Mouse (Mus musculus): ENCODE results near the gene Map4k3. TPM values are rescaled to one million over a fixed set of nuclear protein-coding genes. Genes with fewer than 3 reads are reported as not detected.
"Not testable (repeated sequence)": the region's sequence is repeated elsewhere in the genome, so short reads cannot be mapped to it uniquely, and the experiment has no call there.

The Map4k3 gene
- polyA plus RNA-seq (2016; fragmentation: Nextera tagmentation; extraction: Ambion mirVana): 34.7 and 37.0 TPM in 2 replicates

- H3K4me3 ChIP-seq: peak within 1 kb of the TSS; percentile 97
- peak within 1 kb of the TSS; percentile 71 for H3K4me2 ChIP-seq (replicated peaks)
- H3K9ac ChIP-seq: peak within 1 kb of the TSS; percentile 95
- H3K9me3 ChIP-seq: no peaks in the 10 kb centered on the region
- H3K27ac ChIP-seq: peak within 1 kb of the TSS; percentile 97
- H3K27me3 ChIP-seq: no peaks in the 10 kb centered on the region
- no peaks in the 10 kb centered on the region for H3K36me3 ChIP-seq
- peak; percentile 91 for ATAC-seq (ENCODE audit: insufficient number of reproducible peaks, insufficient read depth, low FRiP score, low TSS enrichment)
- peaks cover 21% of the 10 kb centered on the region for H3K4me1 ChIP-seq
- under 1% methylated on average over 57 of the region's 64 CpGs for WGBS
Observed at GRCm38 (mm10) chr17:80728062-80728858, at the start of gene Map4k3. Map4k3 (minus strand) TSS chr17:80728485.

- Histone ChIP-seq H3K4me3 (no peak overlapping the region), H3K27ac (no peak overlapping the region), H3K4me1 (no peaks in the 10 kb centered on the region; the same call in 1 of the 2 replicates), H3K36me3 (no peaks in the 10 kb centered on the region), H3K9me3 (0 out of 2 replicates have a peak, but pooled peaks cover 6% of the 10 kb centered on the region), H3K9ac (no peak overlapping the region), H3K27me3 (no peaks in the 10 kb centered on the region), H3K4me2 (replicated peaks) (no peak overlapping the region)
- ATAC-seq (ENCODE audit: insufficient number of reproducible peaks, insufficient read depth, low FRiP score, low TSS enrichment): no peak
- WGBS: 79% methylated on average over 1 of the region's 1 CpGs
Observed at GRCm38 (mm10) chr17:80777581-80777980, 49.3 kb upstream of the Map4k3 start.

GRCm38 (mm10) chr17:80775178-80775788 is 47.0 kb upstream of the Map4k3 start:
- 83% methylated on average over 8 of the region's 8 CpGs for WGBS
- Histone ChIP-seq H3K4me3 (no peak overlapping the region), H3K27ac (no peak overlapping the region), H3K36me3 (no peaks in the 10 kb centered on the region), H3K9ac (no peak overlapping the region), H3K9me3 (0 out of 2 replicates have a peak, but pooled peaks cover 6% of the 10 kb centered on the region), H3K4me1 (no peaks in the 10 kb centered on the region; the same call in 1 of the 2 replicates), H3K4me2 (replicated peaks) (no peak overlapping the region), H3K27me3 (no peaks in the 10 kb centered on the region)
- ATAC-seq (ENCODE audit: insufficient number of reproducible peaks, insufficient read depth, low FRiP score, low TSS enrichment): no peak

DNA sequence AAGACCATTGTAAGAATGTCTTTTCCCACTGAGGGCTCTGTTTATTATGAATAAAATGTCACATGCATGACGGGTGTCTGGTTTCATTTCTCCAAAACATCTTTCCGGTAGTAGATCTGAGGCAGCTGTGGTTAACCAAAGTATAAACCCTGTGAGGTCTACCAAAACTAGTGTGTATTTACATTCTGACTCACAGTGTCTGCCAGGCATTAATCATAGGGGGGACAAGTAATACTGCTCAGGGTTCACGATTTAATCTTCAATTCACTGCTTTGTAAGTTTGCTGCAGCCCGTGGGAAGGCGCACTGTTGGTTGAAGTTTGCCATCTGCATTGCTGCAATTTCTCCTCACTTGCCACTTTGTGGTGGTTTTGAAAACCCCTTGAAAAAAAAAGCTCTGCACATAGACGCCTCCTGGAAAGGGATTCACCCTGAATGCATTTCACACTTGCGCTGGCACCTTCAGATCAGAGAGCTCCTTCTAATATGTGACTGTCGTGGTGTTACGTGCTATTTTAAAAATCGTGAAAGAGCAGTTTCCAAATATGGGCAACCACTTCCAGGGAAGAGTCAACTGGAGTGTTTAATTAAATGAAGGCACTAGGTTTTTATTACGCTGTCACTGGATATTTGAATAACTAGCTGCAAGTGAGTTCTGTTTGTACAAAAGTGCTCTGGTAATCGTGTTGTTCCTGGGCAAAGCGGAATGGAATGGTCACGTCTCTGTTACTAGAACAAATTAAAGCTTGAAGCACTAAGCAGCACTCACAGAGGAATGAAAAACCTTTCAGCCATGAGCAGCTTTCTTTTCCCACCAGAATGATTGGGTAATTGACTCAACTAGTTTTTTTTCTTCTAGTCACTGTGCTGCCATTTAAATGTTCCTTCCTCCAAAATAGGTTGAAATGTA is 44.5 kb upstream of the Map4k3 start:
- H3K36me3 ChIP-seq: no peaks in the 10 kb centered on the region
- H3K4me3 ChIP-seq: no peak overlapping the region
- H3K4me2 ChIP-seq (replicated peaks): no peak overlapping the region
- H3K9me3 ChIP-seq: 0 out of 2 replicates have a peak, but pooled peaks cover 4% of the 10 kb centered on the region
- WGBS: 62% methylated on average over 14 of the region's 14 CpGs
- no peak for ATAC-seq (ENCODE audit: insufficient number of reproducible peaks, insufficient read depth, low FRiP score, low TSS enrichment)
- H3K27me3 ChIP-seq: no peaks in the 10 kb centered on the region
- H3K27ac ChIP-seq: no peak overlapping the region
- no peak overlapping the region for H3K9ac ChIP-seq
- no peaks in the 10 kb centered on the region for H3K4me1 ChIP-seq

DNA sequence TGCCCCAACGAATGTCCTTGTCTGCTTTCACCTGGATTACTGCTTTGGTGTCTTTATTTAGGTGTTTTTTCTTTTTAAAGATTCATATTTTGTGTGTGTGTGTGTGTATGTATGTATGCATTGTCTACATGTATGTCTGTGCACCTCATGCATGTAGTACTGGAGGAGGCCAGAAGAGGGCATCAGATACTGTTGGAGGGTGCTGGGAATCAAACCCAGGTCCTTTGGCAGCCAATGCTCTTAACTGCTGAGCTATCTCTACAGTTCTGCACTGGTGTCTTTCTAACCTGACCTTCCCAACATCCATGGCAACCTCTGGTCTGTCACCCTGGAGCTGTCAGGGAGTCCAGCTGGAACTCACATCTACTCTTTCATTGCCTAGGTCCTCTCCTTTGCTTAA is 41.8 kb upstream of the Map4k3 start:
- H3K9me3 ChIP-seq: no peaks in the 10 kb centered on the region
- no peak overlapping the region for H3K9ac ChIP-seq
- H3K4me1 ChIP-seq: peaks cover 4% of the 10 kb centered on the region
- WGBS: 67% methylated on average over 1 of the region's 1 CpGs
- no peak for ATAC-seq (ENCODE audit: insufficient number of reproducible peaks, insufficient read depth, low FRiP score, low TSS enrichment)
- no peak overlapping the region for H3K4me2 ChIP-seq (replicated peaks)
- no peak overlapping the region for H3K4me3 ChIP-seq
- H3K36me3 ChIP-seq: no peaks in the 10 kb centered on the region
- H3K27me3 ChIP-seq: no peaks in the 10 kb centered on the region
- no peak overlapping the region for H3K27ac ChIP-seq

GRCm38 (mm10) chr17:80765204-80765603 is 36.9 kb upstream of the Map4k3 start:
- H3K4me3 ChIP-seq: no peak overlapping the region
- no peak overlapping the region for H3K4me2 ChIP-seq (replicated peaks)
- H3K36me3 ChIP-seq: no peaks in the 10 kb centered on the region
- WGBS: 24% methylated on average over 2 of the region's 2 CpGs
- no peaks in the 10 kb centered on the region for H3K9me3 ChIP-seq
- H3K4me1 ChIP-seq: peaks cover 4% of the 10 kb centered on the region
- H3K27ac ChIP-seq: 0 out of 2 replicates have a peak overlapping the region, but pooled peaks have one; percentile 54
- ATAC-seq (ENCODE audit: insufficient number of reproducible peaks, insufficient read depth, low FRiP score, low TSS enrichment): no peak
- no peaks in the 10 kb centered on the region for H3K27me3 ChIP-seq
- no peak overlapping the region for H3K9ac ChIP-seq

DNA sequence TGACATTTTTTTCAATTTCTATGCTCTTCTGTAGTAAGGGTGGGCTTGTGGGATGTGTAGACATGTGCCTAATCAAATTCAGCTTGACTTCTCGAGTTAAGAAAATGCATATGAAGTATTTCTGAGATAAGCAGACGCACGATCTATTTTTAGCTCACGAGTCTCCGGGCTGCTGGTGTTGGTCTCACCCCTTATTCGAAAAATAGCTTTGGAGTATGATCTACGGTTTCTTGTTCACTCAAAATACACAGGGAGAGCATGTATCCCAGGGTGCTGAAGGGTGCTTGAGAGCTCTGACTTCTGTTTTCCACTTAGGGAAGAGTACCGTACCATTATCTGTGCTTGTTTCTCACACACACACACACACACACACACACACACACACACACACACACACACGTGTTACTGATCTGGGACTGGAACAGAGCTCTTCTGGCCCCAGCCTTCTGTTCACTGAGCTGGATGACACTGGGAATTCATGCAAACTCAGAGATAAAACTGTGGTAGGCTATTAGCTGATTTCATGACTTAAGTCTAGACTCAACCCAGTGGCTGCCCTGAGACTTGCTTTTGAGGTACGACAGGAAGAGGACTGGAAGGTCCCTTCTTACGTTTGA is 34.9 kb upstream of the Map4k3 start:
- WGBS: 59% methylated on average over 11 of the region's 11 CpGs
- no peak overlapping the region for H3K9ac ChIP-seq
- H3K4me3 ChIP-seq: no peak overlapping the region
- 0 out of 2 replicates have a peak overlapping the region, but pooled peaks have one; percentile 23 for H3K27ac ChIP-seq
- no peaks in the 10 kb centered on the region for H3K36me3 ChIP-seq
- no peaks in the 10 kb centered on the region for H3K9me3 ChIP-seq
- peaks cover 4% of the 10 kb centered on the region for H3K4me1 ChIP-seq
- ATAC-seq (ENCODE audit: insufficient number of reproducible peaks, insufficient read depth, low FRiP score, low TSS enrichment): no peak
- no peaks in the 10 kb centered on the region for H3K27me3 ChIP-seq
- no peak overlapping the region for H3K4me2 ChIP-seq (replicated peaks)

- Histone ChIP-seq H3K4me1 (peaks cover 4% of the 10 kb centered on the region), H3K36me3 (no peaks in the 10 kb centered on the region), H3K27me3 (no peaks in the 10 kb centered on the region), H3K4me3 (no peak overlapping the region), H3K27ac (0 out of 2 replicates have a peak overlapping the region, but pooled peaks have one; percentile 46), H3K4me2 (replicated peaks) (no peak overlapping the region), H3K9me3 (no peaks in the 10 kb centered on the region), H3K9ac (no peak overlapping the region)
- no peak for ATAC-seq (ENCODE audit: insufficient number of reproducible peaks, insufficient read depth, low FRiP score, low TSS enrichment)
- 81% methylated on average over 9 of the region's 9 CpGs for WGBS
Observed at GRCm38 (mm10) chr17:80762391-80763040, 34.2 kb upstream of the Map4k3 start.

DNA sequence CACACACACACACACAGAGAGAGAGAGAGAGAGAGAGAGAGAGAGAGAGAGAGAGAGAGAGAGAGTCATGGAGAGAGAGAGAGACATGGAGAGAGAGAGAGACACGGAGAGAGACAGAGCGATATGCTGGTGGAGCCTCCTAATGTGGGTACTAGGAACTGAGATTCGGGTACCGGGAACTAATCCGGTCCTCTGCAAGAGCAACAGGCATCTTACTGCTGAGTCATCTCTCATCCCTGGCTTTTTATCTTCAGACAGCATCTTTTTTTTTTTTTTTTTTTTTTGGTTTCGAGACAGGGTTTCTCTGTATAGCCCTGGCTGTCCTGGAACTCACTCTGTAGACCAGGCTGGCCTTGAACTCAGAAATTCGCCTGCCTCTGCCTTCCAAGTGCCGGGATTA is 32.9 kb upstream of the Map4k3 start:
- H3K9me3 ChIP-seq; H3K27ac ChIP-seq; H3K9ac ChIP-seq; H3K4me1 ChIP-seq; H3K27me3 ChIP-seq; H3K4me2 ChIP-seq (replicated peaks); H3K36me3 ChIP-seq; ATAC-seq (ENCODE audit: insufficient number of reproducible peaks, insufficient read depth, low FRiP score, low TSS enrichment); H3K4me3 ChIP-seq: not testable (repeated sequence)
- 84% methylated on average over 8 of the region's 8 CpGs for WGBS

GRCm38 (mm10) chr17:80760344-80761145 is 32.3 kb upstream of the Map4k3 start:
- Histone ChIP-seq H3K9me3 (no peaks in the 10 kb centered on the region), H3K27me3 (no peaks in the 10 kb centered on the region), H3K27ac (no peak overlapping the region), H3K36me3 (no peaks in the 10 kb centered on the region), H3K4me1 (peaks cover 4% of the 10 kb centered on the region), H3K4me2 (replicated peaks) (no peak overlapping the region), H3K4me3 (no peak overlapping the region), H3K9ac (no peak overlapping the region)
- WGBS: 87% methylated on average over 16 of the region's 16 CpGs
- ATAC-seq (ENCODE audit: insufficient number of reproducible peaks, insufficient read depth, low FRiP score, low TSS enrichment): no peak
